Mouse (Mus musculus): Measurements from ENCODE around the gene Nploc4. TPM values are rescaled to one million over a fixed set of nuclear protein-coding genes. Genes with fewer than 3 reads are reported as not detected.

Nploc4 gene
- total RNA-seq, 2 experiments from 2014 or later = 16.1 to 24.6 TPM

GRCm38 (mm10) chr11:120382509-120382908 lies 55.0 kb downstream of the Nploc4 start:
- no peak for ATAC-seq (replicated peaks; ENCODE audit: low FRiP score, poor library complexity, severe bottlenecking)

GRCm38 (mm10) chr11:120381157-120381556 lies 56.4 kb downstream of the Nploc4 start:
- no peak for ATAC-seq (replicated peaks; ENCODE audit: low FRiP score, poor library complexity, severe bottlenecking)

- ATAC-seq (replicated peaks; ENCODE audit: low FRiP score, poor library complexity, severe bottlenecking) = no peak
These were observed 57.2 kb downstream of the Nploc4 start for GRCm38 (mm10) chr11:120380271-120380670.

GRCm38 (mm10) chr11:120378611-120379540 lies 58.6 kb downstream of the Nploc4 start, which contains the start of gene Faap100:
TSS of gene Faap100 (minus strand) at chr11:120378764.
- peak; percentile 82 for ATAC-seq (replicated peaks; ENCODE audit: low FRiP score, poor library complexity, severe bottlenecking)

GRCm38 (mm10) chr11:120378031-120378610 lies 59.4 kb downstream of the Nploc4 start:
- ATAC-seq (replicated peaks; ENCODE audit: low FRiP score, poor library complexity, severe bottlenecking) = peak; percentile 17

- ATAC-seq (replicated peaks; ENCODE audit: low FRiP score, poor library complexity, severe bottlenecking) = no peak
These were observed 60.2 kb downstream of the Nploc4 start for GRCm38 (mm10) chr11:120377337-120377736.

- ATAC-seq (replicated peaks; ENCODE audit: low FRiP score, poor library complexity, severe bottlenecking) = no peak
These were observed 61.0 kb downstream of the Nploc4 start for GRCm38 (mm10) chr11:120376302-120377160.

- no peak for ATAC-seq (replicated peaks; ENCODE audit: low FRiP score, poor library complexity, severe bottlenecking)
These were observed 62.2 kb downstream of the Nploc4 start for GRCm38 (mm10) chr11:120375324-120375723.

GRCm38 (mm10) chr11:120373820-120374586 lies 63.5 kb downstream of the Nploc4 start:
- no peak for ATAC-seq (replicated peaks; ENCODE audit: low FRiP score, poor library complexity, severe bottlenecking)

GRCm38 (mm10) chr11:120373025-120373424 lies 64.5 kb downstream of the Nploc4 start:
- no peak for ATAC-seq (replicated peaks; ENCODE audit: low FRiP score, poor library complexity, severe bottlenecking)

- ATAC-seq (replicated peaks; ENCODE audit: low FRiP score, poor library complexity, severe bottlenecking) = peak; percentile 68
These were observed 67.9 kb downstream of the Nploc4 start for GRCm38 (mm10) chr11:120369656-120370055.

- ATAC-seq (replicated peaks; ENCODE audit: low FRiP score, poor library complexity, severe bottlenecking) = no peak
These were observed 71.0 kb downstream of the Nploc4 start for GRCm38 (mm10) chr11:120366443-120367027.

- ATAC-seq (replicated peaks; ENCODE audit: low FRiP score, poor library complexity, severe bottlenecking) = no peak
These were observed 74.6 kb downstream of the Nploc4 start for GRCm38 (mm10) chr11:120362891-120363290.

- no peak for ATAC-seq (replicated peaks; ENCODE audit: low FRiP score, poor library complexity, severe bottlenecking)
These were observed 76.2 kb downstream of the Nploc4 start, which contains the start of gene Fscn2 for GRCm38 (mm10) chr11:120361295-120361694. TSS of gene Fscn2 (plus strand) at chr11:120361534.

GRCm38 (mm10) chr11:120360755-120361154 lies 76.8 kb downstream of the Nploc4 start:
- no peak for ATAC-seq (replicated peaks; ENCODE audit: low FRiP score, poor library complexity, severe bottlenecking)

- ATAC-seq (replicated peaks; ENCODE audit: low FRiP score, poor library complexity, severe bottlenecking) = no peak
These were observed 77.4 kb downstream of the Nploc4 start for GRCm38 (mm10) chr11:120360062-120360461.

- ATAC-seq (replicated peaks; ENCODE audit: low FRiP score, poor library complexity, severe bottlenecking) = no peak
These were observed 78.1 kb downstream of the Nploc4 start for GRCm38 (mm10) chr11:120359391-120359790.

- no peak for ATAC-seq (replicated peaks; ENCODE audit: low FRiP score, poor library complexity, severe bottlenecking)
These were observed 79.6 kb downstream of the Nploc4 start for GRCm38 (mm10) chr11:120357791-120358401.
